Mouse (Mus musculus) hindbrain, embryonic 12.5 days (tissue): ENCODE measurements at regions not wholly inside any gene's neighbourhood (a gene's known extent, or its start where the extent isn't known, plus 50 kb on each side); places are given as distances from the start of the nearest gene placed in this dataset.

Experiments
- ATAC-seq: fragments of 200-750 bp; cut with Nextera tagmentation; 2 replicates; pipeline ENCODE4 v1.8.0; 2017; ENCODE audit warnings: moderate TSS enrichment; ENCODE audit not compliant: low FRiP score
- H3K27ac ChIP-seq: fragments of 300-500 bp; sonication (generic); 2 replicates; pipeline ENCODE4 v1.5.1; 2016; ENCODE audit warnings: mild to moderate bottlenecking
- H3K27me3 ChIP-seq: fragments of 300-500 bp; sonication (generic); 2 replicates; pipeline ENCODE4 v1.6.1; 2016; ENCODE audit warnings: mild to moderate bottlenecking
- H3K36me3 ChIP-seq: fragments of 300-500 bp; sonication (generic); 2 replicates; pipeline ENCODE4 v1.6.1; 2016; ENCODE audit warnings: mild to moderate bottlenecking
- H3K4me1 ChIP-seq: fragments of 300-500 bp; sonication (generic); 2 replicates; pipeline ENCODE4 v1.6.1; 2016
- H3K4me2 ChIP-seq: fragments of 300-500 bp; sonication (generic); replicated peaks from 2 replicates; pipeline ENCODE4 v1.6.1; 2016; ENCODE audit warnings: mild to moderate bottlenecking
- H3K4me3 ChIP-seq: fragments of 300-500 bp; sonication (generic); 2 replicates; pipeline ENCODE4 v1.5.1; 2016; ENCODE audit warnings: mild to moderate bottlenecking
- H3K9ac ChIP-seq: fragments of 300-500 bp; sonication (generic); 2 replicates; pipeline ENCODE4 v1.6.1; 2016; ENCODE audit warnings: mild to moderate bottlenecking, moderate library complexity
- H3K9me3 ChIP-seq: fragments of 300-500 bp; sonication (generic); replicated peaks from 2 replicates; pipeline ENCODE4 v1.6.1; 2016; ENCODE audit warnings: mild to moderate bottlenecking
- WGBS: fragments of 180-500 bp; shearing (Covaris S2); methylation state at CpG from one replicate; pipeline ENCODE4 v1.1.7; 2016; 5-methylcytosine and 5-hydroxymethylcytosine counted together

DNA sequence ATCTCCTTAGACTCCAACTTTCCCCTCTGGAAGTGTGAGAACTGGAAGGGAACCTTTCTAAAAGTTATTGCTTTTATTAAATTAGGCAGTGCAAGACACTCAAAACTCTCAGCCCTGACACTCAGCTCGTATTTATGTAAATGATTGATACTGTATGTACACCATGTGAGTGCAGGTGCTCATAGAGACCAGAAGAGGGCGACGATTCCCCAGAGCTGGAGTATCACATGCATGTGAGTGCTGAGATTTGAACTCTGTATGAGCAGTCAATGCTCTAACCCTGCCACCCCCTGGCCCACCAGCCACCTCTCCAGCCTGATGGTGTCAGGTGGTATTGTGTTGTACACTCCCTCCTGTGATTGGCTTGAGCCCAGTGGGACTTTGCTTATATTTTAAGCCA, 407.8 kb downstream of the Tmem132b start:
- no peaks in the 10 kb centered on the region for H3K27me3 ChIP-seq
- ATAC-seq, result no peak
- H3K4me1 ChIP-seq, result no peaks in the 10 kb centered on the region
- no peak overlapping the region for H3K4me2 ChIP-seq
- no peak overlapping the region for H3K9ac ChIP-seq
- H3K4me3 ChIP-seq, result no peak overlapping the region
- 95% methylated on average over 3 of the region's 3 CpGs for WGBS
- H3K9me3 ChIP-seq, result no peaks in the 10 kb centered on the region
- no peak overlapping the region for H3K27ac ChIP-seq
- H3K36me3 ChIP-seq, result no peaks in the 10 kb centered on the region

DNA sequence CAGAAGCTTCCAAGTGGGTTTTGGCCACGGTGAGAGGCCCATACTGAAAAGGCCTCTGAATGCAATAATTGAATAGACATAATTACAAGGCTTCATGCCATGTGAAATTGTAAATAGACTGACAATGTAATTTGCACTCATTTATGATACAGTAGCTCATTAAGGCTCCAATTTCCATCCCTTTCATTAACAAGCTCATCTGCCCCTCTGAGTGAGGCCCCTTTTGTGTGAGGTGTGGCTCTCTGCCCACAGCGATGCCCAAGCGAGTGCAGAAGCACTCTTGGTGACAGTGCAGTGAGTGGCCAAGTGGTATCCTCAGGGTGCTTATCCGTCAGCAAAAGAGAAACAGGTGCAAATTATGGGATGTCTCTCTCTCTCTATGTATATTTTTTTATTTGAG, 415.2 kb downstream of the Tmem132b start:
- no peaks in the 10 kb centered on the region for H3K9me3 ChIP-seq
- no peaks in the 10 kb centered on the region for H3K27me3 ChIP-seq
- H3K4me2 ChIP-seq, result no peak overlapping the region
- no peak overlapping the region for H3K9ac ChIP-seq
- no peaks in the 10 kb centered on the region for H3K4me1 ChIP-seq
- WGBS, result 83% methylated on average over 4 of the region's 4 CpGs
- H3K36me3 ChIP-seq, result no peaks in the 10 kb centered on the region
- no peak overlapping the region for H3K27ac ChIP-seq
- ATAC-seq, result no peak
- no peak overlapping the region for H3K4me3 ChIP-seq

DNA sequence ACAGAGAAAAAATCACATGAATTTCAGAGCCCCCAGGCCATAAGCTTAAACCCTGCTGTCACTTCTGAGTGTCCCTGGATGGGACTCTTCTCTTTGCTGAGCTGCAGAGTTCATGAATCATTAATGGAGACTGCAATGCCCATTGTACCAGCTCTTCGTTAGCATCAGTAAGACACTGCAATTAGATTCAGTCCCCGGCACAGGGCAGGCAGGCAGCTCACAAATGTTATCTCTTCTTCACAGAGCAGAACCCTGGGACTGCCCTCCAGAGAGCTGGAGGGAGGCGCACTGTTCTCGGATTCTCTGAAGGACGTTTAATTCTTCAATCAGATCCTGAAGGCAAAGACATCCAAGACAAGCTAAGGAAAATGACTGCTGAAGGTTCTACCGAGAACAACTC, 420.1 kb downstream of the Tmem132b start:
- Histone ChIP-seq H3K27me3 (no peaks in the 10 kb centered on the region), H3K9ac (no peak overlapping the region), H3K4me3 (no peak overlapping the region), H3K4me2 (no peak overlapping the region), H3K27ac (no peak overlapping the region), H3K36me3 (no peaks in the 10 kb centered on the region), H3K4me1 (no peaks in the 10 kb centered on the region), H3K9me3 (no peaks in the 10 kb centered on the region)
- 40% methylated on average over 6 of the region's 6 CpGs for WGBS
- ATAC-seq, result no peak

DNA sequence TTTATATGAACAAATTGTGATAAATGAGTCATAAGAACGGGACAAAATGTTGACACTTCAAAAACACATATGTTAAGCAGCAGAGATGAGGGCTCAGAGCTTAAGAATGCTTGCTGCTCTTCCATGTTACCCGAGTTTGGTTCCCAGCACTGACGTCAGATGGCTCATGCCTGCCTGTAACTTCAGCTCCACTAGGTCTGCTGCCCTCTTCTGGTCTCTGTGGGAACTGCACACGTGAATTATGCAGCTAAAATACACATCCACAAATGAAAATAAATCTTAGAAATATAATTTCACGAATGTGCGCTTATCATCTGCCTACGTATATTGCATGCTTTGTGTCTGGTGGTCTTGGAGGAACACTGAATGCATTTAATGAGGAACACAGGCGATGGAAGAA, 432.5 kb downstream of the Tmem132b start:
- H3K4me2 ChIP-seq, result no peak overlapping the region
- H3K9me3 ChIP-seq, result no peaks in the 10 kb centered on the region
- H3K27ac ChIP-seq, result no peak overlapping the region
- no peak overlapping the region for H3K9ac ChIP-seq
- WGBS, result 74% methylated on average over 8 of the region's 8 CpGs
- H3K4me1 ChIP-seq, result no peaks in the 10 kb centered on the region
- H3K4me3 ChIP-seq, result no peak overlapping the region
- H3K36me3 ChIP-seq, result no peaks in the 10 kb centered on the region
- no peak for ATAC-seq
- no peaks in the 10 kb centered on the region for H3K27me3 ChIP-seq

DNA sequence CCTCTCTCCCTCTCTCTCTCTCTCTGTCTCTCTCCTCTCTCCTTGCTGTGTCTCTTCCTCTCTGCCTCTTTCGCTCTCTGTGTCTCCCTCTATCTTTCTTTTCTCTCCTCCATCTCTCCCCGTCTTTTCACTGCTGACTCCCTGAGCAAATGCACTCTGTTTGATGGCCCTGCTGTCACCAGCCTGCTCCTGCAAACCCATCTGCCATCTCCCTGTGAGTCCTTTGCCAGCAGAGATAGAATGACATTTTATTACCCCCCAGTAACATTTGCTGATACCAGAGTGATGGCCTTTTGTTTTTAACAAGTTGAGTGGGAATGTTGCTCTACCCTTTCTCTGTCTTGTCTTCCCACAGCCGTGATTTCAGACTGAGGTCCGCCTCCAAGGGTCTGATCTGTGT, 436.6 kb downstream of the Tmem132b start:
- WGBS, result 74% methylated on average over 4 of the region's 4 CpGs
- H3K4me1 ChIP-seq, result no peaks in the 10 kb centered on the region
- no peaks in the 10 kb centered on the region for H3K36me3 ChIP-seq
- no peak overlapping the region for H3K4me2 ChIP-seq
- H3K4me3 ChIP-seq, result no peak overlapping the region
- no peak overlapping the region for H3K27ac ChIP-seq
- H3K27me3 ChIP-seq, result no peaks in the 10 kb centered on the region
- no peak overlapping the region for H3K9ac ChIP-seq
- no peaks in the 10 kb centered on the region for H3K9me3 ChIP-seq
- ATAC-seq, result no peak

DNA sequence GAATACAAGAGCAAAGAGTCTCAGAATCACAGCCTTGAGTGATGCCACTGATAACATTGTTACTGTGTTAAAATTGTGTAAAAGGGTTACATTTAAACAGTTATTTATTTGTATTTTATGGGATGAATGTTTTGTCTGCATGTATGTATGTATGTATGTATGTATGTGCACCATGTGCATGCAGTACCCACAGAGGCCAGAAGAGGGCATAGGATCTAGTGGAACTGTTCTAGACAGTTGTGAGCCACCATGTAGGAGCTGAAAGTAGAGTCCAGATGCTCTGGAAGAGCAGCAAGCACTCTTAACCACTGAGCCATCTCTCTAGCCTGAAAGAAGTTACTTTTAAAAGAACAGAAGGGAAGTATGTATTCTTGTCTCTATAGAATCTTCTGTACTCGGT, 442.5 kb downstream of the Tmem132b start:
- Histone ChIP-seq H3K4me2 (no peak overlapping the region), H3K9me3 (peaks cover 12% of the 10 kb centered on the region; the same call in 1 of the 2 replicates), H3K9ac (no peak overlapping the region), H3K27me3 (no peaks in the 10 kb centered on the region), H3K27ac (no peak overlapping the region), H3K4me3 (no peak overlapping the region), H3K4me1 (no peaks in the 10 kb centered on the region), H3K36me3 (no peaks in the 10 kb centered on the region)
- ATAC-seq, result no peak
- 83% methylated on average over 1 of the region's 1 CpGs for WGBS

DNA sequence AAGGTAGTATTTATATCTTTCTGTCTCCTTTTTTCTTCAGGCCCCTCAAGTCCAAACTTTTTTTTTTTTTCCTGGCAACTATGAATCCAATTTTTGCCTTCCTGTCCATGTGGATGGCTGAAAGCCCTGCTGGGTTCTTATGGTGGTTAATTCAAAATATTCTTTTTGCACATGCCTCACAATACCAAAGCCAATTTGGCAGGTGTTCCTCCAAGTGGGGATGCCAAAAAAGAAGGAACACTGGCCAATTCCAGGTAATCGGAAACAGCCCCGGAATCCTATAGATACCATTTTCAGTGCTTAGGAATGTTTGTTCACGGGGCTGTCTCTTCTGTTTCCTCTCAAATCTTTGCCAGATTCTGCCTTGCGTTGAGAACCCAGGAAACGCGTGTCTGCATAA, 448.2 kb downstream of the Tmem132b start:
- no peak overlapping the region for H3K4me3 ChIP-seq
- H3K9ac ChIP-seq, result no peak overlapping the region
- H3K36me3 ChIP-seq, result no peaks in the 10 kb centered on the region
- ATAC-seq, result no peak
- no peaks in the 10 kb centered on the region for H3K4me1 ChIP-seq
- H3K4me2 ChIP-seq, result no peak overlapping the region
- H3K9me3 ChIP-seq, result peaks cover 7% of the 10 kb centered on the region; the same call in 1 of the 2 replicates
- H3K27ac ChIP-seq, result no peak overlapping the region
- WGBS, result 90% methylated on average over 6 of the region's 6 CpGs
- no peaks in the 10 kb centered on the region for H3K27me3 ChIP-seq

DNA sequence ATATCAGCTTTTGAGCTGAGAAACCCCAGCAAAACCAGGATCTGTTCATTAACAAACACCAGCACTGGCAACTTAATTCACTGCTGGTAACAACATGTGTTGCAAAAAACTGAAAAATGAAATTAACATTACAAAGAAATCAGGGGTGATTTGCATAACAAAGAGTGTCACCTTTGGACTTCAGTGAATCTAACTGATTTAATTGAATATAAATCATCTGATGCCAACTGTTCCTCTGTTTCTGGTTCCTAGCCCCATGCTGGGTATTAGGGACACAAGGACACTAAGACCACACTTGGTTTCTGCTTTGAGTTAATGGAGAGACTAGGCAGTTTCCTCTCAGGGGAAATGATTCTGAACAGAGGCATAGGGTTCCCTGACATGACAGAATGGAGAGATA, 453.8 kb downstream of the Tmem132b start:
- H3K4me1 ChIP-seq, result no peaks in the 10 kb centered on the region
- H3K36me3 ChIP-seq, result no peaks in the 10 kb centered on the region
- no peaks in the 10 kb centered on the region for H3K9me3 ChIP-seq
- no peak for ATAC-seq
- H3K4me3 ChIP-seq, result no peak overlapping the region
- no peak overlapping the region for H3K9ac ChIP-seq
- H3K4me2 ChIP-seq, result no peak overlapping the region
- H3K27me3 ChIP-seq, result no peaks in the 10 kb centered on the region
- no peak overlapping the region for H3K27ac ChIP-seq

DNA sequence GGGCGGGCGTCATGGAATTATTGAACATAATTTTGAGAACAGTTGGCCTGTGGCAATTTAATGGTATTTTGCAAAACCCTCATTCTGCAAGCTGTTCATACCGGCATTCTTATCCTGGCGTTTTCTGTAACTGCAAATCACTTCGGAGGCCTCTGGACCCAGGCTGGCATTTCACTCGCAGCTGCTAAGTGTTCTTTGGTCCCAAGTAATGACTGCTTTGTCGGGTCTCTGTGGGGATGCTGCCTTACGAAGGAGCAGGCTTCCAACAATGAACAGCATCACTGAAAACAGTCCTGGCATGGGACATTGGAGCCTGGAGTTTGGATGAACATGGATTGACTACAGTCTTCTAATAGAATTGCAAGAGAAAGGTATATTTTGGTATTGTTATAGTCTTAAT, 465.6 kb downstream of the Tmem132b start:
- H3K9ac ChIP-seq, result no peak overlapping the region
- no peak overlapping the region for H3K4me3 ChIP-seq
- no peaks in the 10 kb centered on the region for H3K27me3 ChIP-seq
- H3K27ac ChIP-seq, result no peak overlapping the region
- H3K4me2 ChIP-seq, result no peak overlapping the region
- H3K36me3 ChIP-seq, result no peaks in the 10 kb centered on the region
- WGBS, result 38% methylated on average over 8 of the region's 8 CpGs
- no peak for ATAC-seq
- no peaks in the 10 kb centered on the region for H3K4me1 ChIP-seq
- H3K9me3 ChIP-seq, result 0 out of 2 replicates have a peak, but pooled peaks cover 5% of the 10 kb centered on the region

DNA sequence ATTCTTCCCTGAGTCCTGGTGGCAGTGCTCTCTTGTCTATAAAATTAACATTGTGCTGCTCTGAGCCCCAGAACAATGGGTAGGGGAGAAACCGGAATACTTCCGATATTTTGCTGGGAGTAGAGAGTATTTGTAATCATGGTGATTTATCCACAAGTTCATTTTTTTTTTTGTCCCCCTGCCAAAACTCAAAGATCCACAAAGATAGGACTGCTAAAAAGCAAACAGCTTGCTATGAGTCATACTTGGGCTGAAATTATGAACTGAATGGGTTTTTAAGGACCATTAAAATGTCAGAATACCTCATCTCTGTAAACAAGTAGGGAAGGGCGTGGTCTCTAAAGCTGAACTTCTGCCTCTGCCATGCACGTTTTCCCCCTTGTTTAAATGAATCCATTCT, 476.3 kb downstream of the Tmem132b start:
- H3K9ac ChIP-seq, result no peak overlapping the region
- H3K27me3 ChIP-seq, result no peaks in the 10 kb centered on the region
- no peaks in the 10 kb centered on the region for H3K9me3 ChIP-seq
- H3K27ac ChIP-seq, result no peak overlapping the region
- no peaks in the 10 kb centered on the region for H3K36me3 ChIP-seq
- no peak for ATAC-seq
- no peaks in the 10 kb centered on the region for H3K4me1 ChIP-seq
- no peak overlapping the region for H3K4me2 ChIP-seq
- H3K4me3 ChIP-seq, result no peak overlapping the region
- 78% methylated on average over 4 of the region's 4 CpGs for WGBS

DNA sequence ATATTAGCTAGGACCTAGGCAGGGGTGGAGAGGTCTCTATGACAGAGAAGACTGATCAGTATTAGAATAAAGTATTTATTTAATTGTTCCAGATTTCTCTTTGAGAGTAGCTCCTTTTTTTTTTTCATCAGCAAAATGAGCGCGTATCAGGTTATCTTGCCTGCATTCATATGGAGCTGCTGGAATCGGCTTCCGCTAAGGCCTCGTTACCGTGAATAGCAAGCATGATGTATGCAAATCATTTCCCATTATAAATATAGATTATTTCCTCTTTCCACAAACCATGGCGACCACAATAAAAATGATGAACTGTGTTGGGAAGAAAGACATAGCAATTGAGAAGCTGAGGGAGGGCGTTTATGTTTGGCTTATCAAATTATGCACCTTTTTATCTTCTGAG, 476.7 kb downstream of the Tmem132b start:
- 79% methylated on average over 8 of the region's 8 CpGs for WGBS
- Histone ChIP-seq H3K27ac (no peak overlapping the region), H3K36me3 (no peaks in the 10 kb centered on the region), H3K4me2 (no peak overlapping the region), H3K27me3 (no peaks in the 10 kb centered on the region), H3K4me3 (no peak overlapping the region), H3K9me3 (no peaks in the 10 kb centered on the region), H3K4me1 (no peaks in the 10 kb centered on the region), H3K9ac (no peak overlapping the region)
- ATAC-seq, result no peak

DNA sequence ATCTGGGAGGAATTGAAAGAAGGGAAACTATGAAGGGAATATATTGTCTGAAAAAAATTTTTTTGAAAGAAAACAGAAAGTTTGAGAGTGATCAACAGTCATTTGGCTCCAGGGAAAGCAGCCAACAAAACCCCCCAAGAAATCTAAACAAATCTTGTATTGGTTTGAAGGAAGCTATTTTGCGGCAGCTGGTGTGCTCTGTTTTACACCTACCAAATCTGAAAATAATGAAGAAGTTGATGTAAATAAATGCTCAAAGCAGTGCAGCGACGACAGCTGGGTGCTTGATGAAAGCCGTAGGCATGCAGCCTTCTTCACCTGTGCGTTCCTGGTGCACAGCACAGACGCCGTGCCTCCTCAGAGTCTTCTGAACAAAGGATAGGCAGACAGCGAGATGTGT, 488.2 kb downstream of the Tmem132b start:
- H3K9ac ChIP-seq, result no peak overlapping the region
- no peaks in the 10 kb centered on the region for H3K4me1 ChIP-seq
- H3K36me3 ChIP-seq, result no peaks in the 10 kb centered on the region
- H3K27ac ChIP-seq, result no peak overlapping the region
- ATAC-seq, result no peak
- no peak overlapping the region for H3K4me2 ChIP-seq
- H3K27me3 ChIP-seq, result no peaks in the 10 kb centered on the region
- WGBS, result 92% methylated on average over 8 of the region's 8 CpGs
- no peak overlapping the region for H3K4me3 ChIP-seq
- H3K9me3 ChIP-seq, result no peaks in the 10 kb centered on the region

DNA sequence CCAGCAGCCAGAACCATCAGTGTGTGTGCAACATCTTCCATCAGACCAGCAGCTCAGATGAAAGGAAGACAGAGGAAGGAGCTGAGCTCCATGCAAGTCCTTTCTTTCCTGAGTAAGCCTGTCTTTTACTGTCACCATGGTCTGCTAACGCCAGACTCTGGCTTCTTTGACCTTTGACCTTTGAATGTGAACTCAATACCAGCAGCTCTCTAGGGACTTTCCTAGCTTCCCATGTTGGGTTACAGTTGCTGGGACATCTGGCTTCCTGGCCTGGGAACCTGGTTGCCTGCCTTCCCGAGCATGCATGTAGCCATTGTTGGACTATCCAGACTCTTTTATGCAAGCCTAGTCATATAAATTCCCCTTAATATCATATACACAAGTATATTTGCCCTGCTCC, 492.3 kb downstream of the Tmem132b start:
- Histone ChIP-seq H3K4me1 (no peaks in the 10 kb centered on the region), H3K27me3 (no peaks in the 10 kb centered on the region), H3K9ac (no peak overlapping the region), H3K4me2 (no peak overlapping the region), H3K36me3 (no peaks in the 10 kb centered on the region), H3K9me3 (no peaks in the 10 kb centered on the region), H3K4me3 (no peak overlapping the region), H3K27ac (no peak overlapping the region)
- 28% methylated on average over 2 of the region's 2 CpGs for WGBS
- ATAC-seq, result no peak

DNA sequence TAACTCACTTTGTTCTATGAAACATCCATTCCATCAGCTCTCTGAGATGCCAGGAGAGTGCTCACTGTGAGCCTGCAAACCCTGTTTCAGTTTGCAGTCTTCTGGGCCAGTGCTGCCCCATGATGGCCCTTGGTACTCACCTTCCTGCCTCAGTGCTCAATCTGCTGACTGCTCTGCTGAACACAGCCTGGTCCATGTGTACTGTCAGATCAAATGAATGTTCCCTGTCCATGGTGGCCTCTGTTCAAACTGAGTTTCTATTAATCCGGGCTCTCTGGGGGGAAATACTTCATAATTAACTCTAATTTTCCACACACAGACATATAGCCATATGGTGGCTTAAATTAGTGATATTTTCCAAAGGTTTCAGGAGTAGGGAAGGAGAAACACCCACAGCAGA, 503.3 kb downstream of the Tmem132b start:
- no peak overlapping the region for H3K9ac ChIP-seq
- no peak overlapping the region for H3K27ac ChIP-seq
- no peak overlapping the region for H3K4me2 ChIP-seq
- 81% methylated on average over 1 of the region's 1 CpGs for WGBS
- no peaks in the 10 kb centered on the region for H3K27me3 ChIP-seq
- H3K4me1 ChIP-seq, result no peaks in the 10 kb centered on the region
- no peak for ATAC-seq
- no peak overlapping the region for H3K4me3 ChIP-seq
- H3K36me3 ChIP-seq, result no peaks in the 10 kb centered on the region
- no peaks in the 10 kb centered on the region for H3K9me3 ChIP-seq
